Mouse (Mus musculus): Measurements from ENCODE around the gene Sema5b. TPM values are rescaled to one million over a fixed set of nuclear protein-coding genes. Genes with fewer than 3 reads are reported as not detected.

Gene Sema5b
- polyA plus RNA-seq, 1 experiment from 2014 or later: 2.6 TPM

- Histone ChIP-seq H3K4me1 (ENCODE audit: control insufficient read depth, insufficient read depth, low read length) (peaks cover 9% of the 10 kb centered on the region; the same call in 1 of the 2 replicates), H3K9me3 (replicated peaks; ENCODE audit: control insufficient read depth, low read length) (no peaks in the 10 kb centered on the region), H3K36me3 (ENCODE audit: control insufficient read depth, insufficient read depth, low read length) (no peaks in the 10 kb centered on the region), H3K27ac (ENCODE audit: low read depth, low read length) (no peak overlapping the region), H3K9ac (ENCODE audit: low read depth, low read length) (no peak overlapping the region), H3K4me3 (ENCODE audit: low read depth, low read length) (no peak overlapping the region), H3K4me2 (no peak overlapping the region), H3K27me3 (ENCODE audit: control insufficient read depth, insufficient read depth, low read length) (peaks cover 6% of the 10 kb centered on the region)
- 49% methylated on average over 20 of the region's 20 CpGs for WGBS (ENCODE audit: insufficient replicate concordance)
- ATAC-seq (replicated peaks; ENCODE audit: insufficient number of reproducible peaks, low FRiP score, low TSS enrichment): no peak
Measured at GRCm38 (mm10) chr16:35603729-35604522, 63.0 kb downstream of the Sema5b start.

GRCm38 (mm10) chr16:35607250-35607649, 66.3 kb downstream of the Sema5b start:
- no peak overlapping the region for H3K4me2 ChIP-seq
- H3K36me3 ChIP-seq (ENCODE audit: control insufficient read depth, insufficient read depth, low read length): no peaks in the 10 kb centered on the region
- H3K27ac ChIP-seq (ENCODE audit: low read depth, low read length): no peak overlapping the region
- no peak overlapping the region for H3K9ac ChIP-seq (ENCODE audit: low read depth, low read length)
- ATAC-seq (replicated peaks; ENCODE audit: insufficient number of reproducible peaks, low FRiP score, low TSS enrichment): no peak
- H3K4me3 ChIP-seq (ENCODE audit: low read depth, low read length): no peak overlapping the region
- 72% methylated on average over 3 of the region's 3 CpGs for WGBS (ENCODE audit: insufficient replicate concordance)
- no peaks in the 10 kb centered on the region for H3K9me3 ChIP-seq (replicated peaks; ENCODE audit: control insufficient read depth, low read length)
- peaks cover 9% of the 10 kb centered on the region; the same call in 1 of the 2 replicates for H3K4me1 ChIP-seq (ENCODE audit: control insufficient read depth, insufficient read depth, low read length)
- 0 out of 2 replicates have a peak, but pooled peaks cover 2% of the 10 kb centered on the region for H3K27me3 ChIP-seq (ENCODE audit: control insufficient read depth, insufficient read depth, low read length)

GRCm38 (mm10) chr16:35608244-35608643, 67.3 kb downstream of the Sema5b start:
- 0 out of 2 replicates have a peak, but pooled peaks cover 2% of the 10 kb centered on the region for H3K27me3 ChIP-seq (ENCODE audit: control insufficient read depth, insufficient read depth, low read length)

DNA sequence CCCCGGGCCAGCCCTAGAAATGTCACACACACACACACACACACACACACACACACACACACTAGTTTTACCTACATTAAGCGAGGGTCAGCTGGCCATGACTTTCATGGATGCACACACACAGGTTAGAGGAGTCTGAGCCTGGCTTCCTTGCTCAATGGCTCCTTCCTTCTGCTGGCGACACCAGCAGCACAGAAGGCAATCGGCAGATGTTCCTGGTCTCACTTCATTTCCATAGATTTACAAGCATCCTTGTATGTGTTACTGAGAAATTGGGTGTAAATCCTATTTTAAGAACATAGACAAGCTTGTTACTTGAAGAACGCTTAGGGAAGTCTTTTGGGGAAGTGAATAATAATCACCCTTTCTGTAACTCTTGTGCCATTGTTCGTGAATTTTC, 68.6 kb downstream of the Sema5b start:
- ATAC-seq (replicated peaks; ENCODE audit: insufficient number of reproducible peaks, low FRiP score, low TSS enrichment): no peak
- H3K4me2 ChIP-seq: no peak overlapping the region
- no peak overlapping the region for H3K4me3 ChIP-seq (ENCODE audit: low read depth, low read length)
- H3K4me1 ChIP-seq (ENCODE audit: control insufficient read depth, insufficient read depth, low read length): no peaks in the 10 kb centered on the region; the same call in 1 of the 2 replicates
- H3K27me3 ChIP-seq (ENCODE audit: control insufficient read depth, insufficient read depth, low read length): 0 out of 2 replicates have a peak, but pooled peaks cover 1% of the 10 kb centered on the region
- H3K27ac ChIP-seq (ENCODE audit: low read depth, low read length): no peak overlapping the region
- 50% methylated on average over 6 of the region's 6 CpGs for WGBS (ENCODE audit: insufficient replicate concordance)
- H3K9ac ChIP-seq (ENCODE audit: low read depth, low read length): no peak overlapping the region
- H3K9me3 ChIP-seq (replicated peaks; ENCODE audit: control insufficient read depth, low read length): no peaks in the 10 kb centered on the region
- H3K36me3 ChIP-seq (ENCODE audit: control insufficient read depth, insufficient read depth, low read length): no peaks in the 10 kb centered on the region

More at GRCm38 (mm10) chr16:35608244-35608643, 67.3 kb downstream of the Sema5b start:
- 13% methylated on average over 3 of the region's 3 CpGs for WGBS (ENCODE audit: insufficient replicate concordance)
- no peak overlapping the region for H3K9ac ChIP-seq (ENCODE audit: low read depth, low read length)
- H3K4me1 ChIP-seq (ENCODE audit: control insufficient read depth, insufficient read depth, low read length): peaks cover 4% of the 10 kb centered on the region; the same call in 1 of the 2 replicates
- H3K4me2 ChIP-seq: no peak overlapping the region
- H3K4me3 ChIP-seq (ENCODE audit: low read depth, low read length): no peak overlapping the region
- H3K36me3 ChIP-seq (ENCODE audit: control insufficient read depth, insufficient read depth, low read length): no peaks in the 10 kb centered on the region
- no peaks in the 10 kb centered on the region for H3K9me3 ChIP-seq (replicated peaks; ENCODE audit: control insufficient read depth, low read length)
- ATAC-seq (replicated peaks; ENCODE audit: insufficient number of reproducible peaks, low FRiP score, low TSS enrichment): no peak
- H3K27ac ChIP-seq (ENCODE audit: low read depth, low read length): no peak overlapping the region

DNA sequence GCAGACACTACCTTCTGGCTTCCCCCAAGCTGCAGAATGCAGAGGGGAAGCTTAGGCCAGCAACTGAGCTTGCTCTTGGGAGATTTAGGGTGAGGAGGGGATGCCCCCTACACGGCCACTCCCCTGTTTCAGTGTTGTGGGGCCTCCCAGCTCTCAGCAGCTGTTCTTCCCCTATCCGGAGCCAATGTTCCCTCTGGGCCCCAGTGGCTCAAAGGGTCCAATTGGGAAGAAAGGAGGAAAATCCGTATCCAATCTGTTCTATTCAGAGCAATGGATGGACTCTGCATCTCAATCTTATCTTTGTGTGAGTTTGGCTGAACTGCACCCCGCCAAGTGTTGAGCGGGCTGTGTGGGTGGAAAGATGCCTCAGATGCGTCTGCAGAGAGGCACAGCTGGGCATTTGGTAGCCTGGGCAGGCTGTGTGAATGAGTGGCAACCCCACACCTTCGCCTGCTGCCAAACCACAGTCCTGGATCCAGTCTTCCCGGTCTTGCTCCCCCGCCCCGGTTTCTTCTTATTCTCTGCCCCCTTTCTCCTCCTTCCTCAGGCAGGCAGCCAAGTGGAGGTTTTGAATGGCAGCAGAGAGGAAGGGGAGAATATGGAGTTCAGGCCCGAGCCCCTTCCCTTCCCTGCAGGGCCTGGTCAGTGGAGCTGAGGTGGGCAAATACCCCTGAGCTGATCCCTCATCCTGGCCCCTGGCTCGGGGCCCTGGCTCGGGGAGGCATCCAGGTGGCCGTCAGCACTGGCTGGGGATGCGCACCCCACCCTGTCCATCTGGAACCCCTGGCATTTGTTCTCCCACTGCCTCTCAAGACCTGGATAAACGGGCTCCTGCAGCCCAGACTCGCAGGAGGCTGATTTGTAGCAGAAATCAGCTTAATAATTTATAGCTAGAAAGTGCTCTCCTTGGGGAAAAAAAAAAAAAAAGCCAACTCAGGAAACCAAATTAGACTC, 73.2 kb downstream of the Sema5b start:
- Histone ChIP-seq H3K4me3 (ENCODE audit: low read depth, low read length) (no peak overlapping the region), H3K9ac (ENCODE audit: low read depth, low read length) (no peak overlapping the region), H3K4me2 (no peak overlapping the region), H3K27me3 (ENCODE audit: control insufficient read depth, insufficient read depth, low read length) (0 out of 2 replicates have a peak, but pooled peaks cover 3% of the 10 kb centered on the region), H3K36me3 (ENCODE audit: control insufficient read depth, insufficient read depth, low read length) (no peaks in the 10 kb centered on the region), H3K9me3 (replicated peaks; ENCODE audit: control insufficient read depth, low read length) (no peaks in the 10 kb centered on the region), H3K4me1 (ENCODE audit: control insufficient read depth, insufficient read depth, low read length) (no peaks in the 10 kb centered on the region; the same call in 1 of the 2 replicates), H3K27ac (ENCODE audit: low read depth, low read length) (no peak overlapping the region)
- ATAC-seq (replicated peaks; ENCODE audit: insufficient number of reproducible peaks, low FRiP score, low TSS enrichment): no peak
- WGBS (ENCODE audit: insufficient replicate concordance): 50% methylated on average over 17 of the region's 17 CpGs

GRCm38 (mm10) chr16:35617732-35618131, 76.8 kb downstream of the Sema5b start:
- Histone ChIP-seq H3K4me3 (ENCODE audit: low read depth, low read length) (no peak overlapping the region), H3K4me2 (no peak overlapping the region), H3K27ac (ENCODE audit: low read depth, low read length) (no peak overlapping the region), H3K9ac (ENCODE audit: low read depth, low read length) (no peak overlapping the region), H3K4me1 (ENCODE audit: control insufficient read depth, insufficient read depth, low read length) (no peaks in the 10 kb centered on the region; the same call in 1 of the 2 replicates), H3K9me3 (replicated peaks; ENCODE audit: control insufficient read depth, low read length) (no peaks in the 10 kb centered on the region), H3K27me3 (ENCODE audit: control insufficient read depth, insufficient read depth, low read length) (0 out of 2 replicates have a peak, but pooled peaks cover 3% of the 10 kb centered on the region), H3K36me3 (ENCODE audit: control insufficient read depth, insufficient read depth, low read length) (no peaks in the 10 kb centered on the region)
- ATAC-seq (replicated peaks; ENCODE audit: insufficient number of reproducible peaks, low FRiP score, low TSS enrichment): no peak
- 73% methylated on average over 4 of the region's 4 CpGs for WGBS (ENCODE audit: insufficient replicate concordance)

DNA sequence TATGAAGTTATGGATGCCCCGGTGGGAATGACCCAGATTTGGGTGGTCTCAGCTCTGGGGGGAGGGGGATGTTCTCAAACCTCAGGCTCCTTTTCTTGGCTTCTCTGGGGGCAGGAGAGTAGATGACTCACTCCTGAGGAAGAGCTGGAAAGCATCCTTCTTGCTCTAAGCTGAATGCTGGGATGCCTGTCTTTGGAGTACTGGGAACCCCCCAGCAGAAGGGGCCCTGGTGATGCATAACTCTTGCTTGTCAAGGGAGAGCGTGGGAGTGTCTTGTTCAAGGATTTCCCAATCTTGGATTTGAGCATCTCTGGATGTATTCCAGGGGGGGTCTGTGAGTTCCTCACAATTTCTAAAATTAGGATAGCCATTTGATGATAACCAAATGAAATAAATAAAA, 82.1 kb downstream of the Sema5b start:
- Histone ChIP-seq H3K36me3 (ENCODE audit: control insufficient read depth, insufficient read depth, low read length) (no peaks in the 10 kb centered on the region), H3K4me1 (ENCODE audit: control insufficient read depth, insufficient read depth, low read length) (no peaks in the 10 kb centered on the region), H3K9me3 (replicated peaks; ENCODE audit: control insufficient read depth, low read length) (no peaks in the 10 kb centered on the region), H3K9ac (ENCODE audit: low read depth, low read length) (no peak overlapping the region), H3K4me3 (ENCODE audit: low read depth, low read length) (no peak overlapping the region), H3K27ac (ENCODE audit: low read depth, low read length) (no peak overlapping the region), H3K4me2 (no peak overlapping the region), H3K27me3 (ENCODE audit: control insufficient read depth, insufficient read depth, low read length) (no peaks in the 10 kb centered on the region)
- 83% methylated on average over 2 of the region's 2 CpGs for WGBS (ENCODE audit: insufficient replicate concordance)
- ATAC-seq (replicated peaks; ENCODE audit: insufficient number of reproducible peaks, low FRiP score, low TSS enrichment): no peak

DNA sequence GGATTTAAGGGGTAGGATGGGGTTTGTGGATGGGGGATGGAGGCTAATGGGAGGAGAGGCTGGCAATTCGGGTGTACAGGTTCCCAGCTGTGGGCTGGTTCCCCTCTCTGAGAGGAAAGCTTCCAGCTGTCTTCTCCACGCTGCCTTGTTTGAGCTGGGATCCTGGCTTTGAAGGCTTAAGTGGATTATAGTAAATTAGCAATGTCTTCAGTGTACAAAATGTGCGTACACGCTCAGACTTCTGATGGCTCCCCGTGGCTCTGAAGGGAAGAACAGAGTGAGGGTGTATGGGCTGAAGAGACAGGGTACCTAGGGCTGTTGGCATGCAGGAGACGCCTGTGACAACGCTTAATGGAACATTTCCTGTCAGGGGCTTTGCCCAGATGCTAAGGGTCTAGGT, 83.0 kb downstream of the Sema5b start:
- 69% methylated on average over 7 of the region's 7 CpGs for WGBS (ENCODE audit: insufficient replicate concordance)
- Histone ChIP-seq H3K9ac (ENCODE audit: low read depth, low read length) (no peak overlapping the region), H3K4me1 (ENCODE audit: control insufficient read depth, insufficient read depth, low read length) (no peaks in the 10 kb centered on the region), H3K27me3 (ENCODE audit: control insufficient read depth, insufficient read depth, low read length) (0 out of 2 replicates have a peak, but pooled peaks cover under 1% of the 10 kb centered on the region), H3K4me2 (no peak overlapping the region), H3K9me3 (replicated peaks; ENCODE audit: control insufficient read depth, low read length) (no peaks in the 10 kb centered on the region), H3K36me3 (ENCODE audit: control insufficient read depth, insufficient read depth, low read length) (no peaks in the 10 kb centered on the region), H3K4me3 (ENCODE audit: low read depth, low read length) (no peak overlapping the region), H3K27ac (ENCODE audit: low read depth, low read length) (no peak overlapping the region)
- no peak for ATAC-seq (replicated peaks; ENCODE audit: insufficient number of reproducible peaks, low FRiP score, low TSS enrichment)

Data from heart, embryonic 11.5 days (tissue).